Mouse (Mus musculus): ENCODE results near the gene Rnf187.
A peak's percentile ranks its signal among the peaks of the same experiment; 100 is the strongest.

The Rnf187 gene

GRCm38 (mm10) chr11:58947306-58947705 lies 8.6 kb upstream of the Rnf187 start:
- no peak for DNase-seq

- DNase-seq: no peak
These were observed 5.4 kb upstream of the Rnf187 start for GRCm38 (mm10) chr11:58944136-58944535.

- DNase-seq: no peak
These were observed 348 bp upstream of the Rnf187 start for GRCm38 (mm10) chr11:58939088-58939439.

- DNase-seq: peak; percentile 34
These were observed 807 bp downstream of the Rnf187 start for GRCm38 (mm10) chr11:58937909-58938308.

- DNase-seq: no peak
These were observed 7.1 kb downstream of the Rnf187 start for GRCm38 (mm10) chr11:58931576-58931975.

GRCm38 (mm10) chr11:58930254-58930653 lies 8.5 kb downstream of the Rnf187 start:
- no peak for DNase-seq

- peak; percentile 36 for DNase-seq
These were observed 9.1 kb downstream of the Rnf187 start for GRCm38 (mm10) chr11:58929641-58930040.

GRCm38 (mm10) chr11:58929055-58929454 lies 9.7 kb downstream of the Rnf187 start:
- DNase-seq: no peak

GRCm38 (mm10) chr11:58927790-58928651 lies 10.7 kb downstream of the Rnf187 start:
- peak; percentile 70 for DNase-seq

GRCm38 (mm10) chr11:58927053-58927452 lies 11.7 kb downstream of the Rnf187 start:
- DNase-seq: no peak

GRCm38 (mm10) chr11:58926651-58927050 lies 12.1 kb downstream of the Rnf187 start:
- DNase-seq: peak; percentile 24

- DNase-seq: no peak
These were observed 16.3 kb downstream of the Rnf187 start for GRCm38 (mm10) chr11:58922420-58922819.

- DNase-seq: no peak
These were observed 20.0 kb downstream of the Rnf187 start for GRCm38 (mm10) chr11:58918759-58919158.

GRCm38 (mm10) chr11:58917745-58918366 lies 20.9 kb downstream of the Rnf187 start, which contains the start of gene Btnl10:
Gene Btnl10 (plus strand): TSS chr11:58917908.
- no peak for DNase-seq

GRCm38 (mm10) chr11:58916879-58917744 lies 21.6 kb downstream of the Rnf187 start:
- DNase-seq: peak; percentile 67

GRCm38 (mm10) chr11:58914461-58915028 lies 24.2 kb downstream of the Rnf187 start:
- peak; percentile 47 for DNase-seq

GRCm38 (mm10) chr11:58913776-58914175 lies 24.9 kb downstream of the Rnf187 start:
- no peak for DNase-seq

- peak; percentile 35 for DNase-seq
These were observed 33.9 kb downstream of the Rnf187 start for GRCm38 (mm10) chr11:58904838-58905237.

- no peak for DNase-seq
These were observed 34.4 kb downstream of the Rnf187 start for GRCm38 (mm10) chr11:58904410-58904718.

GRCm38 (mm10) chr11:58903511-58904409 lies 35.0 kb downstream of the Rnf187 start, which contains the start of gene Zfp39:
Gene Zfp39 (minus strand): TSS chr11:58904225.
- DNase-seq: peak; percentile 97

- DNase-seq: no peak
These were observed 37.6 kb downstream of the Rnf187 start for GRCm38 (mm10) chr11:58901080-58901479.

- DNase-seq: no peak
These were observed 41.2 kb downstream of the Rnf187 start for GRCm38 (mm10) chr11:58897485-58897884.

All from kidney, postnatal 10 days (tissue).